In genomic region chr1:161271461-161271810, GRCm38 (mm10) we compare ENCODE assay signal across 15 mouse cellular contexts.
"Had no signal": no experiment of that assay in that cellular context is flagged by ENCODE, and none has a peak within 500 bp of the region (broad histone marks: within the 10 kb centered on the region; RNA-seq: fewer than 3 reads in every experiment).

No protein-coding gene starts in this region.

- H3K4me3 ChIP-seq: neural tube, embryonic 13.5 days; neural tube, embryonic 15.5 days; stomach, embryonic 15.5 days had no signal

- H3K9me3 ChIP-seq: neural tube, embryonic 13.5 days; neural tube, embryonic 15.5 days; stomach, embryonic 15.5 days had no signal

- H3K36me3 ChIP-seq: neural tube, embryonic 13.5 days; neural tube, embryonic 15.5 days; stomach, embryonic 15.5 days had no signal

- H3K27me3 ChIP-seq: neural tube, embryonic 13.5 days; neural tube, embryonic 15.5 days; stomach, embryonic 15.5 days had no signal

- H3K4me1 ChIP-seq: neural tube, embryonic 13.5 days; stomach, embryonic 15.5 days had no signal

- DNase-seq: retina, postnatal 1 day; right cerebral cortex, adult 18-20 months; right cerebral cortex, postnatal 14 days; right cerebral cortex, postnatal 25 days; right cerebral cortex, postnatal 4 days; spleen, adult 18-20 months; thymus, adult 18-20 months; thymus, adult 2 months; thymus, postnatal 14 days; thymus, postnatal 25 days; thymus, postnatal 36 days; thymus, postnatal 4 days had no signal
